In genomic region chr3:80874081-80874480, GRCm38 (mm10) we compare ENCODE assay signal across 20 mouse cellular contexts. TPM values are rescaled to one million over a fixed set of nuclear protein-coding genes. Genes with fewer than 3 reads are reported as not detected.
DNase-seq lines count a peak whose midpoint lies in the region; ATAC-seq and TF ChIP-seq lines count a peak whose summit lies in the region.
"Had no signal": no experiment of that assay in that cellular context is flagged by ENCODE, and none has a peak within 500 bp of the region (broad histone marks: within the 10 kb centered on the region; RNA-seq: fewer than 3 reads in every experiment).

No protein-coding gene starts in this region.

- H3K36me3 ChIP-seq in embryonic facial prominence, embryonic 14.5 days (ENCODE audit: control insufficient read depth, insufficient read depth, low read length): no peaks in the 10 kb centered on the region
- no peaks in the 10 kb centered on the region for H3K36me3 ChIP-seq in embryonic facial prominence, embryonic 10.5 days (replicated peaks)
- H3K36me3 ChIP-seq in kidney, postnatal 0 days (ENCODE audit: insufficient read depth, low read length): no peaks in the 10 kb centered on the region
- H3K36me3 ChIP-seq in kidney, adult 2 months (ENCODE audit: control insufficient read depth, insufficient read depth, low read length): no peaks in the 10 kb centered on the region
- H3K36me3 ChIP-seq in neural tube, embryonic 13.5 days: peaks cover 1% of the 10 kb centered on the region; the same call in 1 of the 2 replicates
- H3K36me3 ChIP-seq in midbrain, embryonic 15.5 days (replicated peaks): 0 out of 2 replicates have a peak, but pooled peaks cover 5% of the 10 kb centered on the region
- H3K36me3 ChIP-seq: forebrain, embryonic 15.5 days; G1E; heart, embryonic 12.5 days; hindbrain, embryonic 10.5 days had no signal

- no peak overlapping the region for H3K4me2 ChIP-seq in embryonic facial prominence, embryonic 14.5 days (ENCODE audit: low read depth, low read length)
- H3K4me2 ChIP-seq in kidney, postnatal 0 days (ENCODE audit: low read length): no peak overlapping the region
- H3K4me2 ChIP-seq in neural tube, embryonic 13.5 days: no peak overlapping the region
- no peak overlapping the region for H3K4me2 ChIP-seq in midbrain, embryonic 15.5 days
- H3K4me2 ChIP-seq: forebrain, embryonic 15.5 days; heart, embryonic 12.5 days; hindbrain, embryonic 14.5 days had no signal

- TF ChIP-seq POLR2A in kidney, adult 2 months (IDR thresholded peaks at IDR 0.05; ENCODE audit: low read depth, low read length): no peak

- peak; percentile 63 for DNase-seq in embryonic facial prominence, embryonic 14.5 days (ENCODE audit: low spot score)
- DNase-seq in embryonic facial prominence, embryonic 10.5 days (ENCODE audit: low spot score): no peak
- peak; percentile 59 for DNase-seq in kidney, postnatal 0 days (ENCODE audit: low spot score)
- DNase-seq in kidney, adult 2 months: no peak
- no peak for DNase-seq in neural tube, embryonic 10.5 days (ENCODE audit: extremely low spot score, low spot score)
- DNase-seq in thymus, postnatal 4 days: no peak
- DNase-seq: adrenal gland, postnatal 10 days; B cell, adult 2 months; cerebellum, adult 18-20 months; cerebellum, adult 9-11 months; cerebellum, postnatal 36 days; gastrocnemius, postnatal 25 days had no signal

- no peak for ATAC-seq in embryonic facial prominence, embryonic 14.5 days (ENCODE audit: low read depth)
- no peak for ATAC-seq in kidney, postnatal 0 days (replicated peaks; ENCODE audit: low FRiP score, low read depth)
- ATAC-seq in neural tube, embryonic 13.5 days (ENCODE audit: low read depth): no peak
- no peak for ATAC-seq in midbrain, embryonic 15.5 days (replicated peaks)
- ATAC-seq: CD4-positive, CD25-positive, alpha-beta regulatory T cell, adult 4 months; forebrain, embryonic 15.5 days had no signal

- no peaks in the 10 kb centered on the region for H3K27me3 ChIP-seq in embryonic facial prominence, embryonic 14.5 days (replicated peaks; ENCODE audit: control insufficient read depth, insufficient read depth, low read length)
- H3K27me3 ChIP-seq in embryonic facial prominence, embryonic 10.5 days (replicated peaks; ENCODE audit: low read depth, poor library complexity, severe bottlenecking): no peaks in the 10 kb centered on the region
- no peaks in the 10 kb centered on the region for H3K27me3 ChIP-seq in kidney, postnatal 0 days (ENCODE audit: insufficient read depth, low read length)
- no peaks in the 10 kb centered on the region for H3K27me3 ChIP-seq in kidney, adult 2 months (replicated peaks; ENCODE audit: control insufficient read depth, insufficient read depth, low read length)
- no peaks in the 10 kb centered on the region for H3K27me3 ChIP-seq in neural tube, embryonic 13.5 days
- H3K27me3 ChIP-seq in midbrain, embryonic 15.5 days (replicated peaks): no peaks in the 10 kb centered on the region
- H3K27me3 ChIP-seq: forebrain, embryonic 15.5 days; heart, embryonic 12.5 days had no signal

- no peak overlapping the region for H3K9ac ChIP-seq in embryonic facial prominence, embryonic 14.5 days (ENCODE audit: low read depth, low read length)
- H3K9ac ChIP-seq in kidney, postnatal 0 days (ENCODE audit: low read depth, low read length): no peak overlapping the region
- no peak overlapping the region for H3K9ac ChIP-seq in neural tube, embryonic 13.5 days
- no peak overlapping the region for H3K9ac ChIP-seq in midbrain, embryonic 15.5 days
- H3K9ac ChIP-seq: forebrain, embryonic 15.5 days; heart, embryonic 12.5 days; hindbrain, embryonic 14.5 days had no signal

- no peaks in the 10 kb centered on the region; the same call in 1 of the 2 replicates for H3K4me1 ChIP-seq in embryonic facial prominence, embryonic 14.5 days (ENCODE audit: control insufficient read depth, insufficient read depth, low read length)
- H3K4me1 ChIP-seq in embryonic facial prominence, embryonic 10.5 days: peaks cover 8% of the 10 kb centered on the region; the same call in 1 of the 2 replicates
- no peaks in the 10 kb centered on the region for H3K4me1 ChIP-seq in kidney, postnatal 0 days (replicated peaks; ENCODE audit: insufficient read depth, low read length)
- no peaks in the 10 kb centered on the region for H3K4me1 ChIP-seq in kidney, adult 2 months (ENCODE audit: control insufficient read depth, insufficient read depth, low read length)
- no peaks in the 10 kb centered on the region; the same call in 1 of the 2 replicates for H3K4me1 ChIP-seq in neural tube, embryonic 13.5 days (replicated peaks)
- H3K4me1 ChIP-seq in midbrain, embryonic 15.5 days: no peaks in the 10 kb centered on the region
- H3K4me1 ChIP-seq: heart, embryonic 12.5 days; hindbrain, embryonic 10.5 days had no signal

- WGBS in embryonic facial prominence, embryonic 14.5 days: 40% methylated on average over 5 of the region's 5 CpGs
- WGBS in embryonic facial prominence, embryonic 10.5 days: 84% methylated on average over 5 of the region's 5 CpGs
- WGBS in kidney, postnatal 0 days: 47% methylated on average over 5 of the region's 5 CpGs
- 59% methylated on average over 5 of the region's 5 CpGs for WGBS in kidney, adult 2 months
- WGBS in neural tube, embryonic 13.5 days: 19% methylated on average over 5 of the region's 5 CpGs
- 43% methylated on average over 5 of the region's 5 CpGs for WGBS in midbrain, embryonic 15.5 days

- TF ChIP-seq CTCF in kidney, postnatal 0 days (IDR thresholded peaks at IDR 0.05; ENCODE audit: low read depth): no peak
- TF ChIP-seq CTCF in kidney, adult 2 months (conservative IDR thresholded peaks at IDR 0.05; ENCODE audit: insufficient read depth, insufficient read length, low read depth, low read length): no peak

- H3K4me3 ChIP-seq in embryonic facial prominence, embryonic 14.5 days (ENCODE audit: low read depth, low read length): no peak overlapping the region
- no peak overlapping the region for H3K4me3 ChIP-seq in embryonic facial prominence, embryonic 10.5 days
- no peak overlapping the region for H3K4me3 ChIP-seq in kidney, postnatal 0 days (replicated peaks; ENCODE audit: low read depth, low read length)
- H3K4me3 ChIP-seq in kidney, adult 2 months (ENCODE audit: insufficient read depth, low read depth, low read length): no peak overlapping the region
- H3K4me3 ChIP-seq in neural tube, embryonic 13.5 days: no peak overlapping the region
- H3K4me3 ChIP-seq in midbrain, embryonic 15.5 days: no peak overlapping the region
- H3K4me3 ChIP-seq: forebrain, embryonic 15.5 days; heart, embryonic 12.5 days; hindbrain, embryonic 10.5 days had no signal

- no peaks in the 10 kb centered on the region for H3K9me3 ChIP-seq in embryonic facial prominence, embryonic 14.5 days (ENCODE audit: control insufficient read depth, low read length)
- H3K9me3 ChIP-seq in embryonic facial prominence, embryonic 10.5 days: no peaks in the 10 kb centered on the region
- H3K9me3 ChIP-seq in kidney, postnatal 0 days (replicated peaks; ENCODE audit: low read length): no peaks in the 10 kb centered on the region
- no peaks in the 10 kb centered on the region for H3K9me3 ChIP-seq in neural tube, embryonic 13.5 days
- H3K9me3 ChIP-seq in midbrain, embryonic 15.5 days: no peaks in the 10 kb centered on the region
- H3K9me3 ChIP-seq: forebrain, embryonic 15.5 days; G1E; heart, embryonic 12.5 days; hindbrain, embryonic 10.5 days had no signal

- H3K27ac ChIP-seq in embryonic facial prominence, embryonic 14.5 days (replicated peaks; ENCODE audit: low read depth, low read length): no peak overlapping the region
- H3K27ac ChIP-seq in embryonic facial prominence, embryonic 10.5 days (replicated peaks): no peak overlapping the region
- no peak overlapping the region for H3K27ac ChIP-seq in kidney, postnatal 0 days
- no peak overlapping the region for H3K27ac ChIP-seq in kidney, adult 2 months (ENCODE audit: insufficient read depth, low read depth, low read length)
- H3K27ac ChIP-seq in neural tube, embryonic 13.5 days (replicated peaks): 0 out of 2 replicates have a peak overlapping the region, but pooled peaks have one; percentile 23
- H3K27ac ChIP-seq in midbrain, embryonic 15.5 days: no peak overlapping the region
- H3K27ac ChIP-seq: forebrain, embryonic 15.5 days; hindbrain, embryonic 10.5 days; hindbrain, embryonic 14.5 days had no signal

RNA-seq across cellular contexts. Expression of gene Glrb, which starts 39.4 kb away (rescaled TPM):
- 11.4 and 13.6 TPM in 2 replicates for polyA plus RNA-seq in embryonic facial prominence, embryonic 14.5 days (2014; fragmentation: Nextera tagmentation; extraction: Ambion mirVana)
- polyA plus RNA-seq in embryonic facial prominence, embryonic 10.5 days (2016; fragmentation: Nextera tagmentation; extraction: Ambion mirVana): 6.7 and 7.2 TPM in 2 replicates
- polyA plus RNA-seq in kidney, postnatal 0 days (2015; fragmentation: Nextera tagmentation; extraction: Ambion mirVana): 5.4 and 5.6 TPM in 2 replicates
- polyA plus RNA-seq in kidney, adult 2 months (2012; rRNA removed): 0.28 and 0.45 TPM in 2 replicates
- polyA plus RNA-seq in neural tube, embryonic 13.5 days (2015; fragmentation: Nextera tagmentation; extraction: Ambion mirVana): 22.7 and 23.5 TPM in 2 replicates
- polyA plus RNA-seq in midbrain, embryonic 15.5 days (2015; fragmentation: Nextera tagmentation; extraction: Ambion mirVana): 29.6 and 30.1 TPM in 2 replicates
- polyA plus RNA-seq: CD4-positive, CD25-positive, alpha-beta regulatory T cell, adult 4 months; G1E had no signal

Comparison
In these comparisons a context has a peak if more than half of its experiments do, and no peak if none do; other contexts are left out.
1. DNase-seq: peak in embryonic facial prominence, embryonic 14.5 days (single experiment) and kidney, postnatal 0 days (single experiment); none in embryonic facial prominence, embryonic 10.5 days (single experiment), kidney, adult 2 months (single experiment), neural tube, embryonic 10.5 days (single experiment) and thymus, postnatal 4 days (single experiment).